Mouse (Mus musculus) adrenal gland, adult (tissue): ENCODE results near the gene Nkpd1.
"Not testable (repeated sequence)": the region's sequence is repeated elsewhere in the genome, so short reads cannot be mapped to it uniquely, and the experiment has no call there.

ENCODE experiments used
- DNase-seq, 2 experiments: peaks; one replicate each; pipeline ENCODE4 v3.0.0; 2022 to 2023; ENCODE audit warnings: low spot score in 1 of 2; ENCODE audit not compliant: inconsistent age in 2 of 2

Gene Nkpd1

DNA sequence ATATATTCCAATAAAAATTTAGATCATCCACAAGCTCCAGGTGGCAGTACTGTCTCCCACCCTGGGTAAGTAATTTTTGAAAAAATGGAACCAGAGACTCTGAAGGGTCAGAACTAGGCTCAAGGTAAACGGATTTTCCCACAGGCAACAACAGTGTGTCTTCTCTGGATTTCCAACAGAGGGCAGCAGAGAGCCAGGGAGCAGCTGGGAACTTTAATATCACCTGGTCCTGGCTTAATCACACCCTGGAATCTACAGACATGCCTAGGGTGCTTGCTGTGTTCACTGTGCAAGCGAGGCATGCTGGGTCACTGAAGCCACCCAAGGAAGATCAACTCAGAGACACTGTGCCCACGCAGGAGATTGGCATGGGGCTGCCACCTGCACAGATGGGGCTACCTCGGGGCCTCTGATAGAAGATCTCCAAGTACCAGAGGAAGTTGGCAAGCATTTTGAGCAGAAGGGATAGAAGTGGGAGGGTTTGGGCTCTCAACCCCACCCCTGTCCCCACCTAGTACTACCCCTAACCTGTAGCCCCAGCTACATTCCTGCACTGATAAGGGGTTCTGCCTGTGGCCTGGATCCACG lies 14.1 kb upstream of the Nkpd1 start:
- DNase-seq: peak; percentile 69 to 85

DNA sequence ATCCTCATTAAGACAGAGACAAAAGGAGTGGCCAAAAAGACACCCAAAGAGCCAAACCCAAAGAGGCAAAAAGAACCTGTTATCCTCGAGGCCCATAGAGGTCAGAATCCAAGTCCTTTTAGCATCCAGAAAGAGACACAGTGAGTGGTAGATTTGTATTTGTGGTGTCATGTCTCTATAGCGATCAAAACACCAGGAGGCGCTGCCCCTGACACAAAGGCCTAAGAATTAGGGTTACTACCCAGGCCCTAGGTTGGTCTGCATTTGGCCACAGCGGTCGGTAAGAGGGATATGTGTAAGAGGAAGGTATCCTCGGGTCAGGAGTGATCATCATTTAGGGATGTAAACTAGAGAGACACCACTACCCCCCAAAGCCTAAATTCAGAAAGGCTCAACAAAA lies 11.3 kb upstream of the Nkpd1 start:
- DNase-seq: peak in 1 of 2 experiments; percentile 59

DNA sequence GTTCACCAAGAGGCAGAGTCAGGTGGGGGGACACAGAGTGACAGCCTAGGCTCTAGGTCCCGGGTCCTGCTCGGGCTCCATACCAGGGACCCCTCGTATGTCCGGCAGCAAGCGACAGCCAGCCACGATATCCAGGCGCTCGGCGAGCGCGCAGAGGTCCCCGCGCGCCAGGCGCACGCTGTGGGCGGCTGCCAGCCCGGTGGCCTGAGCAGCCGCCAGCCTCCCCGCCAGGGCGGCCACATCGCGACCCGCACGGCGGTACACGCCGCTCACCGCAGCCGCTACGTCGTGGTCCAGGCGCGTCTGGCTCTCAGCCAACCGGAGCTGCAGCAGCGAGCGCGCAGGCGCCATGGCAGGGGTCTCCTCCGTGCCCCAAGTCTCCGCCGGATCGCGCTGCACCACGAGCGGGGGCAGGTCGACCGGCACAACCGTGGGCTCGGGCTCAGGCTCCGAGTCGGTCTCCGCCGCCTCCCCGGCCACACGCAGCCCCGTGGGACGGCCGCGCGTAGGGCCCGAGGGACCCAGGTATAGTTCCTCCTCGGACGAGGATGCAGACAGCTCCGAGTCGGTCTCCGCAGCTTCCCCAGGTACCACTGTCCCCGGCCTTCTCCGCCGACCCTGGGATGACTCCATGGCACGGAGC lies 10.5 kb upstream of the Nkpd1 start:
- peak; percentile 73 to 84 for DNase-seq

DNA sequence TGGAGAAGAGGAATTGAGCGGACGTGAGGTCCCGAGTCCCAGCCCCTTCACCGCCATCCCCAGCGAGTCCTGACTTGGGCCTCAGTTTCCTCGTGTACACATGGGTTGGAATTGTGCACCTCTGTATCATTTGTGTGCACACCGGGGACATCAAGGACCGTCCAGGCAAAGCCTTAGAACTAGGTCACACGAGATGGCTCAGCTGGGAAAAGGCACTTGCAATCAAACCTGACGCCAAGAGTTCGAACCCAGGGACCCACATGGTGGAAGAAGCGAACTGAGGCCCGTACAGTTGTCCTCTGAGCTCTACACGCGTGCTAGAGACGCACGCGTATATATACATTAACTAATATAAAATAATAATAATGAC lies 10.0 kb upstream of the Nkpd1 start:
- no peak for DNase-seq

DNA sequence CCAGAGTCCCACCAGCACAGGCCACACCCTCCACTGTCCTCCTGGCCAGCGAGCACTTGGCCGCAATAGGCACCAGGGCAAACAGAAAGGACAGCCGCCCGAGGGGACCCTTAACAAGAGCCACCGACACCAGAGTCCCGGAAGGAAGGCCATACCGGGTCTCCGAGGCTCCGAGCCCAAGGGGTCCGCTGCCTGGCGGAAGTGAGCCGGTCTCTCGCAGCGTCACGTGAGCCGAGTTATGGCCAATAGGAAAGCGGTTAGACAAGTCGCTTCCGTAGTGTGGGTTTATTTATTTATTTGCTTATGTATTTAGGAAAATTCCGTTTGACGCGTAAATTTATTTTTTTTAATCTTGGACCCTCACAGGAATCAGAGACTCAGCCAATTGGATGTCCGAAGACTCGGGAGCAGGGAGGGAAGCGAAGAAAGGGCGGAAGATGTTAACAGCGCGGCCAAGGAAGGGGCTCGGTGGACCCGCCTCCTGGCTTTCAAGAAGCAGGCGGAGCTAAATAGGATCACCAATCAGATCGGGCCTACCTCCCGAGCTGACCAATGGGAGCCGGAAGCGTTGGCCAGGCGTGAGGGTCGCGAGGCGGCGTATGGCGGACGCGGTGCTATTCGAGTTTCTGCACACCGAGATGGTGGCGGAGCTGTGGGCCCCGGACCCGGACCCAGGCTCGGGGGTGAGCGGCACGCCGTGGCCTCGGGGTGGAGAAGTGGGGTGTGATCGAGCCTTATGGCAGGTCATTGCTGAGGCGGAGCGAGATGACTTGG lies 9.3 kb upstream of the Nkpd1 start, which contains the start of the genes Bloc1s3 and Trappc6a:
Gene Bloc1s3 (minus strand): TSS at position 218 of the 774 bp plus-strand sequence.
Gene Trappc6a (plus strand): TSS at position 246 of the 774 bp plus-strand sequence.
- DNase-seq: peak; percentile 94 to 98

DNA sequence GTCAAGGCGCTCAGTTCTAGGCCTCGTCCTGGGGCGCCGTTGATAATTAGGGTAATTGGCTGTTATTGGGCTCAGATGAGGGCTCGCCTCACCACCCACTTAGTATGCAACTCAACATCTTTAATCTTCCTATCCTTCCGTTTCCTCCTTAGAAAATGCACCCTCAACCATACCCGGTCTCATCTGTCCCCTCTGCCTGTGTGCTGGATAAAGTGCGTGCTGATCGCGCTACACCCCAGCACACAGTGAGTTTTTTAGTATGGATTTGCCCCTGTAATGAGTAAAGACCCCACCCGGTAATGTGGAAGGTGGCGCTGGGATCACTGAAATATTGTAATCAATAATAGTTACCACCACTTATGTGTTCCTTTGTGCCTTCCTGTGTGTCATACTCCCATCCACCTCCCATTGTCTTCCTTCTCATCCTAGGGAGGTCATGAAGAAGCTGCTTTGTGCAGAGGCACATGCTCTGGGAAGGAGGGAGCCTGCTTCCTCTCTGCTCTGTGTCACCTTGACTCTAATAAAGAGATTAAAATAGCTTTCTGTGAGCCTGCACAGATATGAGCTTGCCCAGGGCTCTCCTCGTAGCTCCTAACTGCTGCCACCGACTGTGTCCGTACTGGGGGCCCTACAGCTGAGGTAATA lies 8.6 kb upstream of the Nkpd1 start:
- DNase-seq: no peak

DNA sequence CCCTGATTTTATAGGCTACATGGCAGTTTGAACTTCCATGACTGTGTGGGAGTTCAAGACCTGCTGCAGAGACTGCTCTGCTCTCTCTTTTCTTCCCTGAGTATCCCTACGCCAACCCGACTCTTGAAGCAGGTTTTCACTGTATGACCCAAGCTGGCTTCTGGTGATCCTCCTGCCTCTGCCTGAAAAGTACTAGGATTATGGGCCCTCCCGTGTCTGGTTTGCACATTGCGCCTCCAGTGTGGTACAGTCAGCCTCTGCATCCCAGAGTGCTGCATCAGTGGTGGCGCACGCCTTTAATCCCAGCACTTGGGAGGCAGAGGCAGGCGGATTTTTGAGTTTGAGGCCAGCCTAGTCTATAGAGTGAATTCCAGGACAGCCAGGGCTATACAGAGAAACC lies 7.9 kb upstream of the Nkpd1 start:
- no peak for DNase-seq

DNA sequence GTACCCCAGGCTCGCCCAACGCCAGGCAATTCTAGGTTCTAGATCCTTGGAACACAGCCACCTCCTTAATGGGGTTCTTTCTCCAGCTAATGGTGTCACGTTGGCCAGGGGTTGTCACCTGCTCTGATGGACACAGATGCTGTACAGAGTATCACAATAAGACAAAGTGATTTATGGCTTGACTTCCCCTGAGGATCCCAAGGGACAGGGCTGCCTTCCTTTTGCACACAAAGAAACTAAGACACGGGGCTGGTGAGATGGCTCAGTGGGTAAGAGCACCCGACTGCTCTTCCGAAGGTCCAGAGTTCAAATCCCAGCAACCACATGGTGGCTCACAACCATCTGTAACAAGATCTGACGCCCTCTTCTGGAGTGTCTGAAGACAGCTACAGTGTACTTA lies 5.7 kb upstream of the Nkpd1 start:
- not testable (repeated sequence) for DNase-seq

DNA sequence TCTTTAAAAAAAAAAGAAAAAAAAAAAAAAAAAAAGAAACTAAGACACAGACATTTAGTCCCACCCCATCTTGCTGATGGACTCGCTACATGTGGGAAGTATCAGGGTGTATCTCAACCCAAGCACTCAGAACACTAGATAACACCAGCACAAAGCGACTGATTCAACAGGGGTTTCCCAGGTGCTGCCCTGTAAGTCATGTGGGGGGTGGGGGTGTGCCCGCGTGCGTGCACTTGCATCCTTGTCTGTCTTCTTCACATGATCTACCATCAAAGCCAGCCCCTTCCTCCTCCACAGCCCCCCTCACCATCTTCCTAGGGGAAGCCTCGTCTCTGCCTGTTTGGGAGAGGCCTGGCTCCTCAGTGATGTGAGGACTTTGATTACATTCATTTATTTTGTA lies 5.3 kb upstream of the Nkpd1 start:
- no peak for DNase-seq

DNA sequence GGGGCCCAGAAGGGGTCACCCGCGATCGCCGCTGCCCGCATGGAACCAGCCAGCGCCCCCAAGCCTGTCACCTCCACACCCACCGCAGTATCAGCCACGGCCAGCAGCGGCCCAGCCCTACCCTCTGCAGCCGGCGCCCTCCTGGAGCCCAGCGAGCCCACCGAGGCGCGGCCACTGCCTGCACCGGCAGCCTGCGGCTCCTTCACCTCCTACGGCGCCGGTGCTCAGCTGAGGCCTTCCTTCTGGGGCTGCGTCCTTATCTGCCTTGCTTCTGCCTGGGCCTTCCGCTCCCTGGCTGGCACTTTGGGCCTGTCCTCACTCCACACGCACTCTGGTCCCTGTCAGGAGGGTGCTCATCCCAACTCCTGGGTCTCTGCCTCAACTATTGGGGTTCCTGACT lies 2.4 kb downstream of the Nkpd1 start:
- no peak for DNase-seq

DNA sequence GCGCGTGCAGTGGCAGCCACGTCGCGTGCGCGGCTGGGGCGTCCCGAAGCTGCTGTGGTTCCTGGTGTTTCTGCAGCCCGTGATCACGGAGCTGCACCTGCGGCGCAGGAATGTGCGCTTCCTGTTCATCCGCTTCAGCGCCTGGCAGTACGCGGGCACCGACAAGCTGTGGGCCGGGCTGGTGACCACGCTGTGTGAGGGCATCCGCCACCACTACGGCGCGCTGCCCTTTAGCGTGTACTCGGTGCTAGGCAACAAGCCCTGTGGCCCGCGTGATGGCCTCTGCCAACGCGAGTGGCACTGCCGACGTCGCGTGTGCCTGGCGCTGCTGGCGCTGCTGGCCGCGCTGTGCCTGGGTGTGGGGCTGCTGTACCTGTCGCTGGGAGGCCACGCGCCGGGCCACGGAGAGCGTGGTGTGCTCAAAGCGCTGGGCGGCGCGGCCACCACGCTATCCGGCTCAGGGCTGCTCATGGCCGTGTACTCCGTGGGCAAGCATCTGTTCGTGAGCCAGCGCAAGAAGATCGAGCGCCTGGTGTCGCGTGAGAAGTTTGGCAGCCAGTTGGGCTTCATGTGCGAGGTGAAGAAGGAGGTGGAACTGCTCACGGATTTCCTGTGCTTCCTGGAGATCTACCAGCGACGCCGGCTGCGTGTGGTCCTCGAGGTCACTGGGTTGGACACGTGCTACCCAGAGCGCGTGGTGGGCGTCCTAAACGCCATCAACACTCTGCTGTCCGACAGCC lies 5.5 kb downstream of the Nkpd1 start:
- DNase-seq: peak in 1 of 2 experiments; percentile 26

DNA sequence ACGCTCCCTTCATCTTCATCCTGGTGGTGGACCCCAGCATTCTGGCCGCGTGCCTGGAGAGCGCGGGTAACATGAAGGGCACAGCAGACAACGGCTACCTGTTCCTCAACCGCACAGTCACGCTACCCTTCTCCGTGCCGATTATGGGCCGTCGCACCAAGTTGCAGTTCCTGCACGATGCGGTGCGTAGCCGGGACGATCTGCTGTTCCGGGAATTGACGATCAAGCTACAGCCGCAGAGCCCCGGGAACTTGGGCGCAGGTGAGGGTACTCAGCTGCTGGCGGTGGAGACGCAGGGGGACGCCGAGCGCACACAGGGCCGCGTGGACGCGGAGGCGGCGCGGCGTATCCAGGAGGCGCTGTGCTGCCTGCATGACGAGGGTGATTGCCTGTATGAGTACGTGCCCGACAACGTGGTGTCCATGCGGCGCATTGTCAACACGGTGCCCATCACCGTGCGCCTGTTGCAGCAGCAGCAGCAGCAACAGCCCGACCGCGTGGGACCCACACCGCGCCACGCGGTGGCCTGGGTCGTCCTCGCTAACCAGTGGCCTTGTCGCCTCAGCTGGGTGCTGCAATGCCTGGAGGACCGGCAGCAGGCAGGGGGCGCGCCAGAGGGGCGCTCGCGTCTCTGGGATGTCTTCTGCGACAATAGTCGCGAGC lies 6.2 kb downstream of the Nkpd1 start:
- DNase-seq: peak; percentile 54 to 76

DNA sequence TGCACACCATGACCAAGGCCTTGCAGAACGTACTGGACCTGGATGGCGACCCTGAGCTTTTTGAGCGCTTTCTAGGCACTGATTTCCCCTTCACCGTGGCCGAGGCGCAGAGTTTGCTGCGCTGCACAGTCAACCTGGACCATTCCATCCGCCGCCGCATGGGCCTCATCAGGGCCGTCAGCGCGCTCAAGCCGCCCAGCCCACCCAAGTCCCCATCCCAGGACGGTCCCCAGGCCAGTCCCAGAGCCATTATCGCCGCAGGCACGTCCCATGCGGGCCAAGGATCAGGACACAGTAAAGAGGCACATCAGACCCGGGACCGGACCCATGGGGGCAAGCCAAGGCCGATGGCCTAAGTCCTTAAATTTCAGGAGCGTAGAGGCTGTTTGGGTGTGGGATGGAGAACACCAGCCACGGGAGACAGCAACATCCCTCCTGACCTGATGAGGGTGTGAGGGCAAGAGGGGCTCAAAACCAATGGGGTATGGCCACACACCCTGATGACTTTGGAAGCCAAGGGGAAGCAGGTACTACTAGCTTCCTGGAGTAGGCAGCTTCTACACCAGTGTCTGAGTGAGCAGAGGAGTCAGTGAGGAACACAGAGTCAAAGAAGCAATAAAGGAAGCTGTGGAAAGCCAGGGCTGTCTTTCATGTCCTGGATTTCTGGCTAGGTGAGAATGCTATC lies 6.9 kb downstream of the Nkpd1 start:
- no peak for DNase-seq

DNA sequence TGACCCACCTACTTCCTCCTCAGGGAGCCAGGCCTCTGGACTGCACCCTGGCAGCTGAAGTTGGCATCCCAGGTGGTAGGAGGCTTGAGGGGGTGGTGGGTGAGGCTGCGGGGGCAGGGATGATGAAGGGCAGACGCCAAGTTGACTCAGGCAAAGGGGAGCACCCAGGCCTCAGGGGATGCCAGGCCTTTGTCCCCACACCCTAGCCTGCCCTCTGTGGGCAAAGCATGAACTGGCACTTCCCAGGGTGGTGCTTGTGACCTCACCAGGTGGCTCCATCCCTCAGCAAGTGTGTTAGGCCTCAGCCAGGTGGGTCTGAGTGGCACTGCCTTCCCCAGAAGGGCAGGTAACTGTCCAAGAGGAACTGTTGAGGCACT lies 7.5 kb downstream of the Nkpd1 start:
- no peak for DNase-seq

DNA sequence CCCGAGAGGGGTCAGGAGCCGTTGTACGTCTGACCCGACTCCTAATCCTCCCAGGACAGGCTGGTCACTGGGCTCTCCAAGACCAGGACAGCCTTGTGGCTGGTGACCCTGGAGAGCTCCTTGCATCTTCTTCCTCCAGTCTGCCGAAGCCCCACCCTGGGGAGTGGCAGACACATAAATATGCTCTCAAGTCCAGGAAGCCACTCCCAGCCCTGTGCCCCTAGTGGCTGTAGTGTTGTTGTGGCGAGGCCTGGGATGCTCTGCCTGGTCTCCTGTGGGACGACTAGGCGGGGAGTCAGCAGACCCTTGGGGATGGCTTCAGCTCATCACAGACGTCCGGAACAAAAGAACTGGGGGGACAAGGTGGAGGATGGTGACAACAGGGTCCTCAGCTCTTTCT lies 13.4 kb downstream of the Nkpd1 start:
- DNase-seq: no peak

DNA sequence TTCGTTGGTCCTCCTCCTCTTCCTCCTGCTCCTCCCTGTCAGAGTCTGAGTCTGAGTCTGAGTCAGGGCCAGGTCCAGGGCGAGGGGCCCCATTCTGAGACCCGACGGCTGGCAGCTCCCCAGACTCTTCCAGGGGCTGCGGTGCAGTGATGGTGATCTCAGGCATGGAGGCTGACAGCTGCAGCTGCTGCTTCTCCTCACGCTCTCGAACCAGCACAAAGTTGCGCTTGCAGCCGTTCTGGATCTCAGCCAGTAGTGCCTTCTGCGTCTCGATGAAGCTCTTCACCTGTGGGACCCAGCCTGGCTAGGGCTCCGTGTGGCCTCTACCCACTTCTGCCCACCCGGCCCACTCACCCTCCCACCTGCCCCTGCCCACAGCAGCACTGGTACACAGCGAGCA lies 14.6 kb downstream of the Nkpd1 start:
- no peak for DNase-seq

DNA sequence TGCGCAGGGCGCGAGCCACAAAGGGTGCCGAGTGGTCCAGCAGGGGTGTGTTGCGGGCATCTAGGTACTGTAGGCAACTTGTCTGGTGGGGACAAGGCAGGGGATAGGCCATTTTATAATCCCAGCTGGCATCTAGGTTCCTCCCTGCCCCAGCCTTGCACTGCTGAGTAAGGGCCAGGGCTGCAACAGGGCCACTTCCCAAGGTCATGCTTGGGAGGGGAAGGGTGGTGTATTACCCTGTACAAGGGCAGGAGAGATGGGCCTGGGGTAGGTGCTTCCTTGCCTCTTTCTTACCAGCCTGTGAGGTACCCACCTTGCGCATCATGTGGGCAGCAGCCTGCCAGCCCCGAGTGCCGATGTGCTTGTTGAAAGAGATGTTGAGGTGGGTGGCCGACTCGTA lies 17.0 kb downstream of the Nkpd1 start:
- DNase-seq: peak in 1 of 2 experiments; percentile 69

DNA sequence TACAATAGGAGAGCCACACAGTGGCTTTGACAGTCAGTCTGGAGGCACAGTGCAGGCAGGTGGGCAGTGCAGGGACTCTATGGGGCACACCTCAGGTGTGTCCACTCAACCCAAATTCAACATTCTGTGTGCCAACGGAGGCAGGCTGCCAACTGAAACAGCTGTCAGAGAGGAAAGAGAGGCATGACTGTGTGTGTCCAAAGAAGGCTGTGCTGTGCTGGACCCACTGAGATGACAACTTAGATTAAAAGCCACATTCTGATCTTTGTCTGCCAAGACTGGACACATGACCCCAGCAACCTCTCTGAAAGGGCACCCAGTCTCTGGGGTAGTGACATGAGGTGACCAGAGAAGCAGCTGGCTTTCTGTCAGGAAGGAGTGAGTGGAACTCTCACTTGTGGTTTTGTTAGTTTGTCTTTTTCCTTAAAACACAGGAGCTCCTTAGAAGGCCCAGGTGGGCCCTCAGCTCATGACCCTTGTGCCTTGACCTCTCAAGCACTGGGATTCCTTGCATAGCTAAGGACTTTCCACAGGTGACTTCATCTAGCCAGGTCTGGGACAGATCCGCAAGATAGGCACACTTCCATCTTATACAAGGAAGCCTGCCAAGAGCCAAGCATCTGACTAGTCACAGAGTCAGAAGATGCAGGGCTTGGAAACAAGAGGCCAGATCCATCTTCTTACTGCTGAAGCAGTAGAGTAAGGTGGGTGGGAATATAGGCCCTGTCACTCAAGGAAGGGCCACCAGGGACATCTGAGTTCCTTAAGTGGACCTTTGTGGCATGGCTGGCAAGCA lies 23.3 kb downstream of the Nkpd1 start:
- DNase-seq: peak in 1 of 2 experiments; percentile 33

DNA sequence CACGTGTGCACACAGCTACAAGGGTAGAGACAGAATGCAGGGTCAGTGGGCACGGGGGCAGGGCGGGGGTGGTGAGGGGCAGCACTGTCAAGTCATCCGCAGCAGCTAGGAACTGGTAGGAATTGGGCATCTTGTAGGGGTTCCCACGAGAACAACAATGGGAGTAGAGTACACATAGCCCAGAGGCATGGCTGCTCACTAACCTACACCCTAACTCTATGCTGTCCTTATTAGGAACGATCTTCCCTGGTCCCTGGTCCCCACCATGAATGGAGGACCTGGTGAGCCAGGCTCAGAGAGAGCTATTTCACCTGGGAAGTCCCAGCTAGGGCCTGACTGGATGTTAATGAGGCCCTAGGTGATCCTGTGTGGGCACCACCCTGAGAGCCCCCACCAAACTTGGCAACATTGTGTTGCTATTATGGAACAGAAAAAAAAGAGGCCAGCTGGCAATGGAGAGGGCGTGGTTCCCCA lies 24.1 kb downstream of the Nkpd1 start:
- no peak for DNase-seq
